Mouse (Mus musculus): ENCODE results near the gene Bscl2. TPM values are rescaled to one million over a fixed set of nuclear protein-coding genes. Genes with fewer than 3 reads are reported as not detected.

Gene Bscl2
- polyA plus RNA-seq, 1 experiment from 2014 or later = 94.5 TPM

- Histone ChIP-seq H3K9ac (replicated peaks; ENCODE audit: low read depth, low read length) (peak overlapping the region; percentile 67), H3K4me2 (ENCODE audit: low read depth, low read length) (peak overlapping the region; percentile 66), H3K9me3 (ENCODE audit: control insufficient read depth, low read length) (no peaks in the 10 kb centered on the region), H3K4me1 (ENCODE audit: control insufficient read depth, insufficient read depth, low read length) (peaks cover 17% of the 10 kb centered on the region), H3K27me3 (ENCODE audit: control insufficient read depth, insufficient read depth, low read length) (no peaks in the 10 kb centered on the region), H3K4me3 (ENCODE audit: low read depth, low read length) (peak overlapping the region; percentile 72), H3K36me3 (ENCODE audit: control insufficient read depth, insufficient read depth, low read length) (peaks cover 5% of the 10 kb centered on the region), H3K27ac (ENCODE audit: low read depth, low read length) (peak overlapping the region; percentile 97)
- 16% methylated on average over 29 of the region's 29 CpGs for WGBS
- peak; percentile 7; the same call in 1 of the 2 replicates for ATAC-seq (ENCODE audit: low read depth)
These were observed 2.9 kb downstream of the Bscl2 start for GRCm38 (mm10) chr19:8839908-8840791.

GRCm38 (mm10) chr19:8841012-8841411 lies 3.7 kb downstream of the Bscl2 start:
- 91% methylated on average over 7 of the region's 7 CpGs for WGBS
- H3K9ac ChIP-seq (replicated peaks; ENCODE audit: low read depth, low read length) = peak overlapping the region; percentile 67
- no peaks in the 10 kb centered on the region for H3K27me3 ChIP-seq (ENCODE audit: control insufficient read depth, insufficient read depth, low read length)
- H3K4me3 ChIP-seq (ENCODE audit: low read depth, low read length) = peak overlapping the region; percentile 72
- peaks cover 10% of the 10 kb centered on the region for H3K36me3 ChIP-seq (ENCODE audit: control insufficient read depth, insufficient read depth, low read length)
- no peak for ATAC-seq (ENCODE audit: low read depth)
- H3K4me1 ChIP-seq (ENCODE audit: control insufficient read depth, insufficient read depth, low read length) = peaks cover 17% of the 10 kb centered on the region
- no peaks in the 10 kb centered on the region for H3K9me3 ChIP-seq (ENCODE audit: control insufficient read depth, low read length)
- H3K4me2 ChIP-seq (ENCODE audit: low read depth, low read length) = peak overlapping the region; percentile 66
- H3K27ac ChIP-seq (ENCODE audit: low read depth, low read length) = no peak overlapping the region

GRCm38 (mm10) chr19:8842961-8843360 lies 5.7 kb downstream of the Bscl2 start:
- H3K9ac ChIP-seq (replicated peaks; ENCODE audit: low read depth, low read length) = no peak overlapping the region
- peaks cover 21% of the 10 kb centered on the region for H3K36me3 ChIP-seq (ENCODE audit: control insufficient read depth, insufficient read depth, low read length)
- ATAC-seq (ENCODE audit: low read depth) = no peak
- no peak overlapping the region for H3K4me3 ChIP-seq (ENCODE audit: low read depth, low read length)
- no peaks in the 10 kb centered on the region for H3K27me3 ChIP-seq (ENCODE audit: control insufficient read depth, insufficient read depth, low read length)
- 92% methylated on average over 6 of the region's 6 CpGs for WGBS
- H3K4me1 ChIP-seq (ENCODE audit: control insufficient read depth, insufficient read depth, low read length) = peaks cover 17% of the 10 kb centered on the region
- H3K9me3 ChIP-seq (ENCODE audit: control insufficient read depth, low read length) = no peaks in the 10 kb centered on the region
- H3K4me2 ChIP-seq (ENCODE audit: low read depth, low read length) = no peak overlapping the region
- H3K27ac ChIP-seq (ENCODE audit: low read depth, low read length) = no peak overlapping the region

- ATAC-seq (ENCODE audit: low read depth) = no peak
- no peak overlapping the region for H3K4me3 ChIP-seq (ENCODE audit: low read depth, low read length)
- peaks cover 21% of the 10 kb centered on the region for H3K36me3 ChIP-seq (ENCODE audit: control insufficient read depth, insufficient read depth, low read length)
- no peak overlapping the region for H3K27ac ChIP-seq (ENCODE audit: low read depth, low read length)
- H3K9me3 ChIP-seq (ENCODE audit: control insufficient read depth, low read length) = no peaks in the 10 kb centered on the region
- H3K27me3 ChIP-seq (ENCODE audit: control insufficient read depth, insufficient read depth, low read length) = no peaks in the 10 kb centered on the region
- WGBS = 59% methylated on average over 5 of the region's 5 CpGs
- peaks cover 17% of the 10 kb centered on the region for H3K4me1 ChIP-seq (ENCODE audit: control insufficient read depth, insufficient read depth, low read length)
- no peak overlapping the region for H3K4me2 ChIP-seq (ENCODE audit: low read depth, low read length)
- no peak overlapping the region for H3K9ac ChIP-seq (replicated peaks; ENCODE audit: low read depth, low read length)
These were observed 7.3 kb downstream of the Bscl2 start for GRCm38 (mm10) chr19:8844371-8845129.

- H3K27ac ChIP-seq (ENCODE audit: low read depth, low read length) = no peak overlapping the region
- peaks cover 16% of the 10 kb centered on the region; the same call in 1 of the 2 replicates for H3K36me3 ChIP-seq (ENCODE audit: control insufficient read depth, insufficient read depth, low read length)
- no peaks in the 10 kb centered on the region for H3K27me3 ChIP-seq (ENCODE audit: control insufficient read depth, insufficient read depth, low read length)
- WGBS = 84% methylated on average over 5 of the region's 5 CpGs
- ATAC-seq (ENCODE audit: low read depth) = no peak
- H3K4me3 ChIP-seq (ENCODE audit: low read depth, low read length) = no peak overlapping the region
- no peak overlapping the region for H3K9ac ChIP-seq (replicated peaks; ENCODE audit: low read depth, low read length)
- no peak overlapping the region for H3K4me2 ChIP-seq (ENCODE audit: low read depth, low read length)
- H3K4me1 ChIP-seq (ENCODE audit: control insufficient read depth, insufficient read depth, low read length) = no peaks in the 10 kb centered on the region
- no peaks in the 10 kb centered on the region for H3K9me3 ChIP-seq (ENCODE audit: control insufficient read depth, low read length)
These were observed 11.1 kb downstream of the Bscl2 start for GRCm38 (mm10) chr19:8848356-8848755.

- H3K4me3 ChIP-seq (ENCODE audit: low read depth, low read length) = no peak within 1 kb of the TSS
- H3K27ac ChIP-seq (ENCODE audit: low read depth, low read length) = no peak within 1 kb of the TSS
- H3K4me2 ChIP-seq (ENCODE audit: low read depth, low read length) = no peak within 1 kb of the TSS
- peaks cover 16% of the 10 kb centered on the region; the same call in 1 of the 2 replicates for H3K36me3 ChIP-seq (ENCODE audit: control insufficient read depth, insufficient read depth, low read length)
- no peaks in the 10 kb centered on the region for H3K4me1 ChIP-seq (ENCODE audit: control insufficient read depth, insufficient read depth, low read length)
- ATAC-seq (ENCODE audit: low read depth) = no peak; the same call in 1 of the 2 replicates
- H3K9ac ChIP-seq (replicated peaks; ENCODE audit: low read depth, low read length) = no peak within 1 kb of the TSS
- WGBS = 35% methylated on average over 7 of the region's 7 CpGs
- no peaks in the 10 kb centered on the region for H3K9me3 ChIP-seq (ENCODE audit: control insufficient read depth, low read length)
- H3K27me3 ChIP-seq (ENCODE audit: control insufficient read depth, insufficient read depth, low read length) = no peaks in the 10 kb centered on the region
These were observed 13.2 kb downstream of the Bscl2 start, which contains the start of gene Lrrn4cl for GRCm38 (mm10) chr19:8850402-8850901. Gene Lrrn4cl, plus strand, starts transcription at chr19:8850768.

- no peaks in the 10 kb centered on the region for H3K4me1 ChIP-seq (ENCODE audit: control insufficient read depth, insufficient read depth, low read length)
- WGBS = 56% methylated on average over 7 of the region's 7 CpGs
- H3K27me3 ChIP-seq (ENCODE audit: control insufficient read depth, insufficient read depth, low read length) = no peaks in the 10 kb centered on the region
- no peak for ATAC-seq (ENCODE audit: low read depth)
- no peaks in the 10 kb centered on the region for H3K9me3 ChIP-seq (ENCODE audit: control insufficient read depth, low read length)
- H3K36me3 ChIP-seq (ENCODE audit: control insufficient read depth, insufficient read depth, low read length) = peaks cover 5% of the 10 kb centered on the region; the same call in 1 of the 2 replicates
- H3K4me3 ChIP-seq (ENCODE audit: low read depth, low read length) = no peak overlapping the region
- no peak overlapping the region for H3K9ac ChIP-seq (replicated peaks; ENCODE audit: low read depth, low read length)
- no peak overlapping the region for H3K4me2 ChIP-seq (ENCODE audit: low read depth, low read length)
- H3K27ac ChIP-seq (ENCODE audit: low read depth, low read length) = no peak overlapping the region
These were observed 14.4 kb downstream of the Bscl2 start for GRCm38 (mm10) chr19:8851639-8852038.

- no peak overlapping the region for H3K4me3 ChIP-seq (ENCODE audit: low read depth, low read length)
- 0 out of 2 replicates have a peak, but pooled peaks cover 4% of the 10 kb centered on the region for H3K36me3 ChIP-seq (ENCODE audit: control insufficient read depth, insufficient read depth, low read length)
- no peak overlapping the region for H3K27ac ChIP-seq (ENCODE audit: low read depth, low read length)
- H3K9me3 ChIP-seq (ENCODE audit: control insufficient read depth, low read length) = no peaks in the 10 kb centered on the region
- H3K4me2 ChIP-seq (ENCODE audit: low read depth, low read length) = no peak overlapping the region
- no peak overlapping the region for H3K9ac ChIP-seq (replicated peaks; ENCODE audit: low read depth, low read length)
- no peak for ATAC-seq (ENCODE audit: low read depth)
- H3K4me1 ChIP-seq (ENCODE audit: control insufficient read depth, insufficient read depth, low read length) = no peaks in the 10 kb centered on the region
- 58% methylated on average over 10 of the region's 10 CpGs for WGBS
- H3K27me3 ChIP-seq (ENCODE audit: control insufficient read depth, insufficient read depth, low read length) = no peaks in the 10 kb centered on the region
These were observed 15.1 kb downstream of the Bscl2 start for GRCm38 (mm10) chr19:8852236-8852928.
